Mouse (Mus musculus): ENCODE measurements around the gene Foxp2.

Foxp2 gene

DNA sequence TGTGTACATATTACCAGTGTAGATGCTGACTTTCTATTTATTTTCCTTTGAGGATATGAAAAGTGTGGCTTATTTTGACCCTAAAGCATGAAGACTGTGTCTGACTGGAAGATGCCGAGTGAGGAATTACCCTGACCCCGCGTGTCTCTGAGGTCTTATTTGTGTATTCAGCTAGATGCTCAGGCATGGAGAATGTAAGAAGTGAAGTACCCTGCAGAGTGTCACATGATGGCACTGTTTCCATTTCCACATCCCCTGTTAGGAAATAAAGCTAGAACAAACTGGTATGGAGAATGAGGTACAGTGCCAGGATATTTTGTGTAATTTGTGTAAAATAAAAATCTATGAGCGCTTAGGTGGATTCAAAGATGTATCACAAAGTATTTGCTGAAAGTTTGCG lies 219.8 kb downstream of the Foxp2 start:
- DNase-seq (ENCODE audit: low spot score) = no peak

DNA sequence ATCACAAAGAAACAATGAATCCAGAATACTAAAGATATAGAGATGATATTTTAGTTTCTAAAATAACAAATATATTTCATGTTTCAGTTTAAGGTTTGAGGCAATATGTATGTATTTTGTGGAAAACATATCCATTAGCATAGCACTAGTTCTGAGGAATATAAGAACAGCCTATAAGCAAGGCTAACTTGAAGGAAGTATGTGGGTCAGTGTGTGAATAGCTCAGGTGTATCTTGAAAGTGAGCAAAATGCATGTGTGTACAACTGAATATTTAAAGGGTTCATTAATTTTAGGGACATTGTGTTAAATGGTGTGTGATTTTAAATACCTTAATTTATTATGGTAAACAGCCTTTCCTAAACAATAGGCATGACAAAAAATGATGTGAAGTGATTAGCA lies 220.2 kb downstream of the Foxp2 start:
- no peak for DNase-seq (ENCODE audit: low spot score)

DNA sequence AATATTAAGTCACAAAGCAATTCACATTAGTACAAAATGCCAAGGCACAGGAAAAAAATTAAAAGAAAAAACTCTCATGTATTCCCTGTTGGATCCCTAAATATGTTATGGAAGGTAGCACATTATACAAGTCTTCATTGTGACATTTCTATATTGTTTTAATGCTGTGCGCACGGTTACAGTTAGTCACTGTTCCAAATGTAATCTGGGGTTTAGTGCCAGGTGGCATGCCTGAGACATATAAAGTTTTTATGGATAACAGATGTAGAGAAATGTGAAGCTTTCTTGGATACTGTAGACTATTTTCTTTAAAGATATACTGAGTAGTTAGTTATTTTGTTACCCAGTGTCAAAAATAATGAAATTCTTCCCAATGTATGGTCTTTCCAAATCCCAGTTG lies 229.0 kb downstream of the Foxp2 start:
- DNase-seq (ENCODE audit: low spot score) = no peak

DNA sequence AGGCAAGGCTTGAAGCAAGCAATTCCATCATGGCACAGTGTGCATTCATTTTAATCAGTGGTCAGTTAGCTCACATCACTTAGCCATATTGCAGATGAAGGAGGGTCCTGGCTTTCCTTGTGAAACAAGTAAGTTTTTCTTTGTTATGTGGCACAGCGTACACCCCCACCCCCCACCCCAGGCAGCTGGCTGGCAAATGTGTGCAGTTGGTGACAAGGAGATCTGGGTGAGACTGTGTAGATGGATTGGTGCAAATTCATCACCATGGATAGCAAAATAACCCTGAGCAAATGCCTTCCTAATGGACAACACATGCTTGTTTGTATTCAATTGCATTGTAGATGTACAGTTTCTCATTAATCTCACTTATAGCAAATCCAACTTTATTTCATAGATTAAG lies 240.9 kb downstream of the Foxp2 start:
- DNase-seq (ENCODE audit: low spot score) = no peak

DNA sequence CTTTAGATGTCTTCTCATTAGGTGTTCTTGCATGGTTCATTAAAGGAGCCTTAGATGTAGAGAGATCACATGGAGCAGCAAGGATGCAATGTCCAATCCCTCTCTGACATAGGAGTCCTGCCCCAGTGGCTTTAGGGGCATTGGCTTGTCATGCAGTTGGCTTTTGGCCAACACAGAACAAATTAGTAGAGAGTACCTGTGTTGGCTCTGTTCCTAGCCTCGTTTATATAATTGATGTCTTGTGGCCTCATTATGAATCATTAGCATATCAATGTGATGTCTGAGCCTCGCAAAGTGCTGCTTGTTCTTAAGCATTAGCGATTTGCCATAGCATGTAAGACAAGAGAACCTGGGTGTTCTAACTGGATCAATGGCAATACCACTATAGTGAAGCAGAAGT lies 250.5 kb downstream of the Foxp2 start:
- DNase-seq (ENCODE audit: low spot score) = no peak

DNA sequence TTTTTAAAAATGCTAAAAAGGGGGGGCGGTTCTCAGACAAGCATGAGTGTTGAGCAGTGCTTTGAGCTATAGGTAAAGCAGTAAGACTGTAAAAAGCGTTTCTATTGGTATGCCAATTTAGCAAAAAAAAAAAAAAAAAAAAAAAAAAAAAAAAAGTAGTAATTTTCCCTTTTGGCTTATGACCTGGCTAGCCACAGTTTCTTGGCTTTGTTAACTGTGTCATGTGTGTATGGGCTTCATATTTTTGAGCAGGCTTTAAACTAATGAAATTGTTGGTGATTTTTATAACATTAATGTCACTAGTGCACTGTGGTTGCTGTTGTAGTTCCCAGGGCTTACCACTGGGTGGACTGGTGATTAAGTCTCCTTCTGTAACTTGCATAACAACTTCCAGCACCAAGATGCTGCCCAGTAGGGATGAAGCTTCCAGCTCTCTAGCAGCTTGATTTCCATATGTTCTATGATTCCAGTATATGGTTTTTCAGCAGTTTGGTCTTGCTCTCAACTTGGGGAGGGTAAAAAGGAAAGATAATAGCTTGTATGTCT lies 262.4 kb downstream of the Foxp2 start:
- DNase-seq (ENCODE audit: low spot score) = no peak

DNA sequence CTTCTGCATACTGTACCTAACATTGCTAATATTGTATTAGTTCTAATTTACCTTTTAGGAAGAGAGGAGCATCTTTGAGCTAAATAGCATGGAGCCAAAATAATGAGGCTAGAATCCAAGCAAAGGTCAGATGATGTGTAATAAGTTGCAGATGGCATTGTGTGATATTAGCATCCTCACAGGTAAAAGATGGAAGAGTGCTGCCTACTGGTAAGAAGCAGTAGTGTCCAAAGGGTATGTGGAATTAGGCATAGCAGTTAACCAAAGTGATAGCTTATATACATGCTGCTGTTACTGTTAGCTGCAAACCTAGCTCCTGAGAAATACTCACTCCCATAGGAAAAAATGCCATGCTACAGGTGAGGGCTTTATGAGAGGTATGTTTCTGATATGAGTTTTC lies 275.6 kb downstream of the Foxp2 start:
- DNase-seq (ENCODE audit: low spot score) = no peak

DNA sequence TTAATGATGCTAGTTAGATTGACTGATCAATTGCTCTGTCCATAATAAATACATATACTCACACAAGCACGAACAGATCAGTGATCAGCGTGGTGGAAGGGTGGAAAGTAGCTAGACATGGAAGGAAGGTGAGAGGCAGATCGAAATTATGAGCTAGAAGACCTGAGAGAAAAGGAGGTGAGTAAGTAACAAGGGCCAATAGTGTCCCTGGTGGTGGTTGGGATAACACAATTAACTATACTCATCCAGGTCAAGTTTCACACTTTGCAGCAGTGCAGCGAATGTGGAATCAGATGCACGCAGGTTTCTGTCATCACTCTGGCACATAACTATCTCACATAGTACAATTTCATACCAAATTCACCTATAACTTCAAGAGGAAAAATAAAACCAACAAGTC lies 291.7 kb downstream of the Foxp2 start:
- DNase-seq (ENCODE audit: low spot score) = no peak

DNA sequence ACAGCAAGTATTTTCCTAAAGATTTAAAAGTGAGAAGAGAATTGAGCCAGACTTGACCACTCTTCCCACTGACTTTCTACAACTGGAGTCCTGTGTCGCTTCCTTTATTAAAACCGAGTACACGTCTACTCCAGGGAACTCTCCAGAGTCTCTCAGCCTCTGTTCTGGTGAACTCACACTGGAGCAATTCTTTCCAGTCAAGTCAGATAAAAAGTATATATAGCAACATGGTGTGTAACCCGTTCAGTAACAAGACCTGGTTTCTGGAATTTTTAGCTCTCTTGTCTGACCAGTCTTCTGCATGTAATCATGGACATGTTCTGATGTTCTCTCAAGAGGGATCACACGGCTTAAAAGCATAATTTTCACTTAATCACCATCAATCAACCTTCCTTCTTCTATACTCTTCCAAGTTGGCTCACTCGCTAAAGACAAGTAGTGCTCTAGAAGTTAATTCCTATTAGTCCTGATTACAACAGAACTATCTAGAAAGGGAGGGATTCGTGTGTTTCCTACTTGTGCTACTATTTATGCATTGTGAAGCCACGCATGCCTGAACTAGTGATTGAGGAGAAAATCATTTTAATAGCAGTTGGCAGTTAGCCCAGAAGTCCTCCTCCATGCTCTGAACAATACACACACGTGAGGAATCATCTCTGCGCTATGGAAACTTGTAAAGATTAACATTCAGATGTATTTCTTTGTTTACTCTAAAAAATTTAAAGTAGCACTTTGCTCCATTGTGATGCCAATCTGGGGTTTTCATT lies 341.2 kb downstream of the Foxp2 start:
- no peak for DNase-seq (ENCODE audit: low spot score)

DNA sequence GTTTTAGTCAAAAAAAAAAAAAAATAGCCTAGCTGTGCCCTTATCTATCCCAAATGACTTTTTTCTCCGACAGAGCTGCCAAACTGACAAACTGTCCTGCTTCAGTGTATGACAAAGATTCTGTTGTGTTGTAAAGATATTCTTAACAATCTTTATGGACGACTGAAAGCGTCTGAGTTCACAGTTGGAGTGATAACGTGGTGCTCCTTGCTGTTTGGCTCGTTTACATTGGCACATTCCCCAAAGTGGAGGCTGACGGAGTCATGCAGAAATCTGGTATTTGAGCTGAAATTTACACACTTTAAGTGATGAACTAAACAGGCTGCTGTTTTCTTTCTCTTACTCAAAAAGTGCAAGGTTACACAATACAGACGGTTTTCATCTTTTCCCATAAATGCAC lies 356.2 kb downstream of the Foxp2 start:
- no peak for DNase-seq (ENCODE audit: low spot score)

DNA sequence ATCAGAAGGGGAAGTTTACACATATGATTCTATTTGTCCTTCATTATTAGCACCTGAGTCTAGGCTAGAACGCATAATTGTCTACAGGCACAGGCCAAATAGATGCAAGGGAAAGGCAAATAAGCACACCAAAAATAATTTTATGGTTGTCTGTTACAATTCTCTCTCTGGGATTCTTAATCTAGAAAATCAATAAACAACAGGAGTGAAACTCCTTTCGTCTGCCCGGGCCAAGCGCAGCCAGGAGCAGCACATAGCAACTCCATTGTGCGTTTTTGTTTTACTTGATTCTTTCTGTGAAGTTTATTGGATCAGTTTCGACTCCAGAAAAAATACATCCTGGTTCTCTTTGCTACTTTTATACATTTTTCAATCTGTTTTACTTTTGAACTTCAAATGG lies 356.7 kb downstream of the Foxp2 start:
- DNase-seq (ENCODE audit: low spot score) = no peak

DNA sequence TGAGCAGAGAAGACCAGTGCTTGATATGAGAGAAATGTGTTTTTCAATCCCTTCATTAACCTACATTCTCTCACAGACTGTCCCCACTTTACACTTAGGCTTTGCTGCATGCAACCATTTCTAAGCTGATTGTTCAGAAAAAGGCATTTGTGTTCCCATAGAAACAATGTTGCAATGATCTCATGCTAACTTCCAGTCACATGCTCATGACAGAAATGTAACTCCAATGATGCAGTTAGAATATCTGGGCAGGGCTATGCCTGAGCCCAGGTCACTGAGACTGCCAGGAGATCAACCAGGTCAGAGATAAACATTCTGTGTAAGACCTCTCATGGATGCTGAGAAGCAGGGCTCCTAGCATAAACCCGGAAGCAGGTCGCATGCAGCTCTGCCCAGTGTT lies 367.0 kb downstream of the Foxp2 start:
- no peak for DNase-seq (ENCODE audit: low spot score)

DNA sequence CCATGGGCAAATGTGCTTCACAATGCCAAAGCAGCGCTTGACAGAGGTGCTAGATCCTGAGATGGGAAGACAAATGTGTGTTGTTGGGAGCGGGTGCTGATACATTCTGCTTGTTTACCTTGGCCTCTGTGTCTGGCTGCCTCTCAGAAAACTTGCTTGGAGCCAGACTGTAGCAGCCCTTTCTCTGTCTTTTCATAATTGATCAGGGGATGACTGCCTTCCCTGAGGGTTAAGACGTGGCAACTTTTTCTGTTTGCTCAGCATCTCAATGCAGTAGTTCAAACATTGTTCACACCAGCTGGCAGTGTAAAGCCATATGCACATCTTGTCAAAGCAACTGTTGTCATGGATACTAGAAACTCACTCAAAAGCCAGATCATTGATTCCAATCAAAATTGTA lies 384.1 kb downstream of the Foxp2 start:
- DNase-seq (ENCODE audit: low spot score) = no peak

DNA sequence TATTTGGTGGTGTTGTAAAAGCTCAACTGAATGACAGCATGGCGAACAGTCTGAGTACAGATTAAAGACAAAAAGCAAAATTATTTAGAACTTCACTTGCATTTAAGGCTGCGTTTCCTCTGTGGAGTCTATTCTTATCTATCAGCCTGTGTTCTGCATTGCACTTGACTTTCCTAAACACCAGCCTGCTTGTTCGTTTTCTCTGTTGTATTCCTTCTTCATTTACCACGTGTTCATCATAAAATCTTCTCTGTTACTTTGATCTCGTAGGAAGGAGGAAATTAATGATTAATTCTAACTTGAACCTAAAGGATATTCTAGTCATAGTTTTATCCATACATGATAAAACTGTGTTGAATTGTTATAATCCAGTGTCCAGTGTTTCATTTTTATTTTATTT lies 392.9 kb downstream of the Foxp2 start:
- no peak for DNase-seq (ENCODE audit: low spot score)

DNA sequence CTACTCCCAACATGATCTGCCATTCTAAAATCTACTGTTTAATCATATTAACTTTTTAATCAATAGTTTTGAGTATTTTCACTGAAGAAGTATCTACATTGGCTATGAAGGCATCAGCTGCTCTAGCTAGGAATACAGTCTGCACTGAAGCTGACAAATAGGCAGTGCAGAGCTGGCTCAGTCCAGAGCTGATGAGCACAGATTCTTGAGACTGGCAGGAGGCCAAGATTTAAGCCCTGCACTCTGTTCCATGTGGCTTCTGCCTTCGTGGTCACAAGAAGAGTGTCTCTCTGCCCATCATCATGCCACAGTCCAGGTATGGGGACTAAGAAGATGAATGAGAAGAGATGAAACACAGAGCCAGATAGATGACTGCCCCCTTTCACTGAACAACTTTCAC lies 398.1 kb downstream of the Foxp2 start:
- no peak for DNase-seq (ENCODE audit: low spot score)

DNA sequence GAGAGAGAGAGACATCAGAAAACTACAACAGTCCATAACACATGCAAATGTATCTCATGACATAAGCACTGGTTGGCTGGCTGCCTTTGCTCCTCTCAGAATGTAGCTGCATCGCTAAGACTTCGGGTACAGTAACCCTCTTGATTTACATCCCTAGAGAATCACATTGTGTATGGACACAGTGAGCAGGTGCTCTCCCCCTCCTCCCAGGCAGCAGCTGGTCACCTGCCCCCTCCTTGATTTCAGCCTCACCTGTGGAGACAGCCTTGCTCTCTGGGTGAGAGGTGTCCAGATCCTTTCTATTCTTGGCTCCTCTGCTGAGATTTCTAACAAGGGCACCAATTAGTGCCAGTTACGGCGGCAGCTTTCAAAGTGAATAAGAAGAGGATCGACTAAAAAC lies 409.5 kb downstream of the Foxp2 start:
- no peak for DNase-seq (ENCODE audit: low spot score)

DNA sequence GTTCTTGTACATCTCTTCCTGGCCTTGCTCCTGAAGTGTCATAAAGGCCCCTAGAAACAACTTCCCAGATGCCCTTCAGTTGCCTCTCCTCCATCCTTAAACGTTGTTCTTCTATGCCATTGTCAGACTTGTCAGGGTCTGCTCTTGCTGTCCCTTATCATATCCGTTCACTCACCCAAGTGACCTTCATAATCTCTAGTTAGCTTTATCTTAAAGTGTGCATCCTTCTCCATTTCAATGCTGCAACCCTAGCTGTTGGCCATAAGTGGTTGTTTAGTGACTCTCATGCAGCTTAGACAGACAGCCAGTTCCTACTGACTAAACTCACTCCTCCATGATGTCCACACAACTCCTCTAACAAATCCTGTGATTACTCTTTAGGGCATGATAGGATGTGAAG lies 415.8 kb downstream of the Foxp2 start:
- DNase-seq (ENCODE audit: low spot score) = no peak

DNA sequence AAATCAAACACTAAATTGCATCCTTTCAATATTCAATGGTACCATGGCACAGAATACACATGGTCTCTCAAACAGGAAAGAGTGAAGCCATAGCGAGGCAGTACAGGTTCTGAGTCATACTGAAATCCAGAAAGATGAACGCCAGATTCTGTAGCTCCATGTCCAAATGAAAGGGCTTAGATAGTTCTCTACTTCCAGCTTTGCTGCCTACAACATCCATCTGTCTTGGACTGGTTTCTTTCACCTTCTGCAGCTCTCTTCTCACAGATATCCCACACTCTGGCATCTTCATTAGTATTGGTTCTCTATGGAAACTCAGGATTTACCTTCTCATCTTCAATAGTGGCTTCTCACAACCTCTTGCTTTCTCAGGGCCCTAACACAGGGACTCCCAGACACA lies 417.2 kb downstream of the Foxp2 start:
- no peak for DNase-seq (ENCODE audit: low spot score)

DNA sequence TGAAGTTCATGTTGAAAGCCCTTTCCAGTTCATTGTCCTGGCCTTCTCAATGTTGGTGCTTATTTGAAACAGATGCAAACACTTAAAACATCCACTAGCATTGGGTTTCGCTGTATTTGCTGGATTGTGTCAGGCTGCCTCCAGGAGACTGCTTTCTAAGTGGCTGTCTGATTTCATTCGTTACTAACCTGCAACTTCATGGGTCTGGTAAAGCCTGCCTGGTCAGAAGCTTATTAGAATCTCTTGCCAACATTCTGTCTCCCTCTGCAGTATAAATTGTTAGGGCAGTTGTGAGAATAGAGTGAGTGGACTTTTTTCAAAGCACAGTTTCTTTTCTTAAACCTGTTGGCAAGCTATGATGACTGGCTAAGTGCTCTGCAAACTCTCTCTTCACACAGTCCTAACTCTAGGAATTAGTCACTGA lies 420.4 kb downstream of the Foxp2 start:
- DNase-seq (ENCODE audit: low spot score) = no peak

DNA sequence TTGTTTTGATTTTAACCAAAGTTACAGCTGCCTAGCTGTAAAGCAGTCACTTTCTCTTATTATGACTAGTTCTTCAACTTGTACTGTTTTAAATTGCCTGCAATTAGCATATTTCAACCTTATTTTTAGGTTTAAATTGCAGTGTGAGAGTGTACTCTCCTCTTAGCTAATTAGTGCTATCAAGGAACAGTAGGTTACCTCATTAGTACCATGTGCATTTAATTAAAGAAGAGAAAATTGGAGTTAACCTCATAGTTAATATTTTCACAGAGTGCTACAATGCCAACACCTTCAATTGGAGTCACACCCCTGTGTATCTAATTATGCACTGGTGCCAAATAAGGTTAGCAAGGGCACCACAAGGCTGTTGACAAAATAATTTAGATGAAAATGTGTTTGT lies 421.9 kb downstream of the Foxp2 start:
- DNase-seq (ENCODE audit: low spot score) = no peak

DNA sequence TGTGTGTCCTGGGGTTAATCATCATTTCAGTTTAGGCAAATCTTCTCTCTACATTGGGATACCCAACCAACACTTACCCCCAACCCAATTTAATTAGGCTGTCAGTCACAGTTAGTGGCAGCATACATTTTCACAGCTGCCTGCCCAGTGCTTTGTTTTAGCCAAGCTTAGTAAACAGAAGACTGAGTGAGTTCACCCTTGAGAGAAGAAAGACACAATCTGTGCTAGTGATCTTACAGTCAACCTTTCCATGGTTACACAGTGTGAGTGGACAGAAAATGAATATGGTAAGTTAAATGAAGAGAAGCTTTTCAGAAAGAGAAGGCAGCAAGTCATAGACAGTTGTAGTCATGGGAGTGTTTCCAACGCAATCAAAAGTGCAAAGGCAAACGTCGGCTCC lies 446.6 kb downstream of the Foxp2 start:
- no peak for DNase-seq (ENCODE audit: low spot score)

DNA sequence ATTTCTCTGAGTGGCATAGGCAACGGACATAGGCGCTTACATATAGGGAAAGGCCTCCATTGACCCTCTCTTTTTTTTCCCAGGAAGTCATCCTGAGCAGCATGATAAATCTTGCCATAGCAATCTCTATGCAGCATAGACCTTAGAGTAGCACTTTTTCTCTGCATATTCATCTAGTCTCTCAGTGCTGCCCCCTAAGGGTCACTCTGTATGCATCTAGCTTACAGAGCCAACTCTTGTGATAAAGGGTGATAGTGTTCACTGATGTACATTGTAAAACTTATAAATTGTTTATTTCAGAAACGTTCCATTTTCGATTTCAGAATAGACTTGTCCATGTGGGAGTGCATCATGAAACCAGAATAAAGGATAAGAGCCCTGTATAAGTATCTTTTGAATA lies 454.7 kb downstream of the Foxp2 start:
- no peak for DNase-seq (ENCODE audit: low spot score)

DNA sequence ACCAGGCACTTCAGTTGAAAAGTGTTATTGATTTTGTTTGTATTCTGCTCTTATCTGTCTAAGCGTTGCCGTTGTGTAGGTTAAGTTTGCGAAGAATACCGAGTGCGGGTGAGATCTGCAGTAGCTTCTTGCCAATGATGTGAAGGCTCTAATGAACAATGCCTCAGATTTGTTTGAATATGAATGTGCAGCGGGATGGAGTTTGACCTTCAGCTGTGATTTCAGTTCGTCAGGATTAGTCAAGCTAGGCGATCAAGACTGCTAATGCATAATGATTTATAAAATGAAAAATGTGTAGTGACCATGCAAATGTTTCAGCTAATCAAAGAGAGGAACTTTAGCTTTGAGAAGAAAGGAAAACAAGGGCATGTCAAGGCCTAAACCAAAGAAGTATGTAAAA lies 469.1 kb downstream of the Foxp2 start:
- DNase-seq (ENCODE audit: low spot score) = no peak

DNA sequence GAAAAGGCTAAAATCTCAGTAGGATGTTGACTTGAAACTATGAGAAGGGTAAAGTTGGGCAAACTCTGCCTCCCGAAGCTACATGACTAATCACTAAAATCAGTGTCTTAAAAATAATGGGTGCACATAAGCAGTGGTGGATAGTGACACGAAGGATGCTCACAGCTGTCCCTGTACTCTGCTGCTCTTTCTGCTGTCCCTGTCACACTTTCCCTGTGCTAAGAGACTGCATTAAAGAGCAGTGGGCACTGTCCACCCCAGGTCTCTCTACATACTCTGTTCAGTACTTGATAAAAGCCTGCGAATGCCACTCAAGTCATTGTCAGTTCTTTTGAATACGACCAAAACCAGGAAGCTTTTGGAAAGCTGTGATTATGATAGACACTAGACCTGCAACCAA lies 469.7 kb downstream of the Foxp2 start:
- DNase-seq (ENCODE audit: low spot score) = no peak
